Mouse (Mus musculus): ENCODE data around the gene Olfr117. TPM values are rescaled to one million over a fixed set of nuclear protein-coding genes. Genes with fewer than 3 reads are reported as not detected.
"Not testable (repeated sequence)": the region's sequence is repeated elsewhere in the genome, so short reads cannot be mapped to it uniquely, and the experiment has no call there.

Olfr117 gene
- not detected in 2 replicates for polyA plus RNA-seq (2015; fragmentation: Nextera tagmentation; extraction: Ambion mirVana)

- H3K9me3 ChIP-seq (replicated peaks; ENCODE audit: control insufficient read depth, low read length), result no peaks in the 10 kb centered on the region
- H3K27ac ChIP-seq (ENCODE audit: low read length), result no peak within 1 kb of the TSS
- no peaks in the 10 kb centered on the region for H3K36me3 ChIP-seq (ENCODE audit: control insufficient read depth, insufficient read depth, low read length)
- no peaks in the 10 kb centered on the region for H3K27me3 ChIP-seq (ENCODE audit: control insufficient read depth, insufficient read depth, low read length)
- ATAC-seq (ENCODE audit: insufficient read depth, low FRiP score), result no peak
- no peaks in the 10 kb centered on the region for H3K4me1 ChIP-seq (ENCODE audit: control insufficient read depth, insufficient read depth, low read length)
- no peak within 1 kb of the TSS for H3K4me2 ChIP-seq (ENCODE audit: low read depth, low read length)
- 51% methylated on average over 1 of the region's 1 CpGs for WGBS
- H3K4me3 ChIP-seq (replicated peaks; ENCODE audit: low read length), result no peak within 1 kb of the TSS
- H3K9ac ChIP-seq (ENCODE audit: low read length), result no peak within 1 kb of the TSS
These were observed at the start of gene Olfr117 for GRCm38 (mm10) chr17:37663682-37664081. Olfr117 (minus strand) TSS chr17:37663782.

- not testable (repeated sequence) for ATAC-seq (ENCODE audit: insufficient read depth, low FRiP score); H3K9ac ChIP-seq (ENCODE audit: low read length); H3K9me3 ChIP-seq (replicated peaks; ENCODE audit: control insufficient read depth, low read length); H3K36me3 ChIP-seq (ENCODE audit: control insufficient read depth, insufficient read depth, low read length); H3K27me3 ChIP-seq (ENCODE audit: control insufficient read depth, insufficient read depth, low read length); H3K27ac ChIP-seq (ENCODE audit: low read length); H3K4me1 ChIP-seq (ENCODE audit: control insufficient read depth, insufficient read depth, low read length); H3K4me3 ChIP-seq (replicated peaks; ENCODE audit: low read length); H3K4me2 ChIP-seq (ENCODE audit: low read depth, low read length)
- WGBS, result 66% methylated on average over 1 of the region's 1 CpGs
These were observed 32.7 kb upstream of the Olfr117 start, which contains the start of gene Olfr119 for GRCm38 (mm10) chr17:37696264-37696663. Olfr119 (plus strand) TSS chr17:37696564.

GRCm38 (mm10) chr17:37666688-37667087 lies 3.1 kb upstream of the Olfr117 start, which contains the start of gene Olfr118:
Olfr118 (plus strand) TSS chr17:37666988.
- H3K36me3 ChIP-seq (ENCODE audit: control insufficient read depth, insufficient read depth, low read length), result no peaks in the 10 kb centered on the region
- H3K27me3 ChIP-seq (ENCODE audit: control insufficient read depth, insufficient read depth, low read length), result no peaks in the 10 kb centered on the region
- ATAC-seq (ENCODE audit: insufficient read depth, low FRiP score), result no peak
- H3K27ac ChIP-seq (ENCODE audit: low read length), result no peak within 1 kb of the TSS
- no peaks in the 10 kb centered on the region for H3K4me1 ChIP-seq (ENCODE audit: control insufficient read depth, insufficient read depth, low read length)
- 53% methylated on average over 2 of the region's 2 CpGs for WGBS
- no peak within 1 kb of the TSS for H3K9ac ChIP-seq (ENCODE audit: low read length)
- no peaks in the 10 kb centered on the region for H3K9me3 ChIP-seq (replicated peaks; ENCODE audit: control insufficient read depth, low read length)
- no peak within 1 kb of the TSS for H3K4me2 ChIP-seq (ENCODE audit: low read depth, low read length)
- no peak within 1 kb of the TSS for H3K4me3 ChIP-seq (replicated peaks; ENCODE audit: low read length)

GRCm38 (mm10) chr17:37627009-37627408 lies 36.6 kb downstream of the Olfr117 start, which contains the start of the genes Olfr115 and Olfr116:
Olfr115 (minus strand) TSS chr17:37627109.
Olfr116 (minus strand) TSS chr17:37627199.
- H3K27me3 ChIP-seq (ENCODE audit: control insufficient read depth, insufficient read depth, low read length), result no peaks in the 10 kb centered on the region
- no peak for ATAC-seq (ENCODE audit: insufficient read depth, low FRiP score)
- 67% methylated on average over 2 of the region's 2 CpGs for WGBS
- no peak within 1 kb of the TSS for H3K9ac ChIP-seq (ENCODE audit: low read length)
- no peaks in the 10 kb centered on the region for H3K4me1 ChIP-seq (ENCODE audit: control insufficient read depth, insufficient read depth, low read length)
- H3K36me3 ChIP-seq (ENCODE audit: control insufficient read depth, insufficient read depth, low read length), result no peaks in the 10 kb centered on the region
- H3K4me2 ChIP-seq (ENCODE audit: low read depth, low read length), result no peak within 1 kb of the TSS
- H3K27ac ChIP-seq (ENCODE audit: low read length), result no peak within 1 kb of the TSS
- no peaks in the 10 kb centered on the region for H3K9me3 ChIP-seq (replicated peaks; ENCODE audit: control insufficient read depth, low read length)
- H3K4me3 ChIP-seq (replicated peaks; ENCODE audit: low read length), result no peak within 1 kb of the TSS

Other genes with a start within 250 kb of the Olfr117 start
- gene Olfr108, start 218.3 kb downstream of the Olfr117 start, polyA plus RNA-seq (2015; fragmentation: Nextera tagmentation; extraction: Ambion mirVana), result not detected in 2 replicates
- not detected in 2 replicates for gene Olfr109, start 204.9 kb downstream of the Olfr117 start, polyA plus RNA-seq (2015; fragmentation: Nextera tagmentation; extraction: Ambion mirVana)
- not detected in 2 replicates for gene H2-M2, start 180.2 kb downstream of the Olfr117 start, polyA plus RNA-seq (2015; fragmentation: Nextera tagmentation; extraction: Ambion mirVana)
- not detected in 2 replicates for gene Olfr110, start 171.3 kb downstream of the Olfr117 start, polyA plus RNA-seq (2015; fragmentation: Nextera tagmentation; extraction: Ambion mirVana)
- gene Olfr111, start 155.8 kb downstream of the Olfr117 start, polyA plus RNA-seq (2015; fragmentation: Nextera tagmentation; extraction: Ambion mirVana), result not detected in 2 replicates
- not detected in 2 replicates for gene Olfr112, start 94.3 kb downstream of the Olfr117 start, polyA plus RNA-seq (2015; fragmentation: Nextera tagmentation; extraction: Ambion mirVana)
- not detected in 2 replicates for gene Olfr113, start 86.1 kb downstream of the Olfr117 start, polyA plus RNA-seq (2015; fragmentation: Nextera tagmentation; extraction: Ambion mirVana)
- gene Olfr114, start 71.0 kb downstream of the Olfr117 start, polyA plus RNA-seq (2015; fragmentation: Nextera tagmentation; extraction: Ambion mirVana), result not detected in 2 replicates
- not detected in 2 replicates for gene Olfr115, start 36.7 kb downstream of the Olfr117 start, polyA plus RNA-seq (2015; fragmentation: Nextera tagmentation; extraction: Ambion mirVana)
- gene Olfr116, start 36.6 kb downstream of the Olfr117 start, polyA plus RNA-seq (2015; fragmentation: Nextera tagmentation; extraction: Ambion mirVana), result not detected in 2 replicates
- not detected in 2 replicates for gene Olfr118, start 3.2 kb upstream of the Olfr117 start, polyA plus RNA-seq (2015; fragmentation: Nextera tagmentation; extraction: Ambion mirVana)
- gene Olfr119, start 32.8 kb upstream of the Olfr117 start, polyA plus RNA-seq (2015; fragmentation: Nextera tagmentation; extraction: Ambion mirVana), result not detected in 2 replicates
- gene Olfr120, start 58.0 kb upstream of the Olfr117 start, polyA plus RNA-seq (2015; fragmentation: Nextera tagmentation; extraction: Ambion mirVana), result not detected in 2 replicates
- gene Olfr121, start 85.1 kb upstream of the Olfr117 start, polyA plus RNA-seq (2015; fragmentation: Nextera tagmentation; extraction: Ambion mirVana), result not detected in 2 replicates
- gene Olfr122, start 104.8 kb upstream of the Olfr117 start, polyA plus RNA-seq (2015; fragmentation: Nextera tagmentation; extraction: Ambion mirVana), result not detected in 2 replicates
- gene Olfr123, start 129.7 kb upstream of the Olfr117 start, polyA plus RNA-seq (2015; fragmentation: Nextera tagmentation; extraction: Ambion mirVana), result not detected in 2 replicates
- not detected in 2 replicates for gene Olfr124, start 136.1 kb upstream of the Olfr117 start, polyA plus RNA-seq (2015; fragmentation: Nextera tagmentation; extraction: Ambion mirVana)
- not detected in 2 replicates for gene Olfr125, start 169.2 kb upstream of the Olfr117 start, polyA plus RNA-seq (2015; fragmentation: Nextera tagmentation; extraction: Ambion mirVana)
- not detected in 2 replicates for gene Olfr126, start 183.7 kb upstream of the Olfr117 start, polyA plus RNA-seq (2015; fragmentation: Nextera tagmentation; extraction: Ambion mirVana)
- not detected in 2 replicates for gene Olfr127, start 236.7 kb upstream of the Olfr117 start, polyA plus RNA-seq (2015; fragmentation: Nextera tagmentation; extraction: Ambion mirVana)